Mouse (Mus musculus) liver, embryonic 14.5 days (tissue): Measurements from ENCODE around the gene Fgfr2.

Experiments used
- CTCF ChIP-seq: IDR thresholded peaks from 2 replicates; pipeline ENCODE4 v1.5.1; 2016; ENCODE audit warnings: antibody characterized with exemption, low read depth, control low read depth
- EP300 ChIP-seq: IDR thresholded peaks from 2 replicates; pipeline ENCODE4 v1.6.1; 2016; ENCODE audit warnings: antibody characterized with exemption, low read depth

DNA sequence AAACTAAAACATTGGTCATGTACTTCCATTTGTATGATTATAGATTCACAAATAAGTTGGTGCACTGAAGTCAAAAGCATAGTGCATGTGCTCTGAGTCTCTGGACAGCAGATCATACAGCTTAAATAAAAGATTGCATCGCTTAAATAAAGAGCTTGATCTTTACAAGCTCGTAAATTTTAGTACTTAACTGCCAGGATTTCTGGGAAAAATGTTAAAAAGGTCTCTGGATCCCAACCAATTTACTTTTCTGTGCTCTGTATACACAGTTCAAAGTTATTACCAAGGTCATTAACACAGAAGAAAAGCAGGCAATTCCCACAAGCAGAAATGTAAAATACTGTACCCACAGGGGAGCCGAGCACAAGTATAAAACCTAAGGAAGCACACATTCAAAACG lies 292.2 kb downstream of the Fgfr2 start:
- TF ChIP-seq CTCF (no peak), EP300 (no peak)
